Mouse (Mus musculus) liver, postnatal 0 days (tissue): Measurements from ENCODE around the gene 4933430I17Rik.

ENCODE experiments used
- CTCF ChIP-seq: sonication (generic); IDR thresholded peaks from 2 replicates; pipeline ENCODE4 v1.5.1; 2016; ENCODE audit warnings: antibody characterized with exemption, low read depth
- EP300 ChIP-seq: IDR thresholded peaks from 2 replicates; pipeline ENCODE4 v1.6.1; 2016; ENCODE audit warnings: antibody characterized with exemption, low read depth, mild to moderate bottlenecking

GRCm38 (mm10) chr4:62527655-62528054, 2.5 kb downstream of the 4933430I17Rik start:
- TF ChIP-seq CTCF (no peak), EP300 (no peak)
